Mouse (Mus musculus) gastrocnemius, postnatal 14 days (tissue): ENCODE measurements at regions not wholly inside any gene's neighbourhood (a gene's known extent, or its start where the extent isn't known, plus 50 kb on each side); places are given as distances from the start of the nearest gene placed in this dataset.
"Not testable (repeated sequence)": the region's sequence is repeated elsewhere in the genome, so short reads cannot be mapped to it uniquely, and the experiment has no call there.

Experiments
- DNase-seq: peaks from one replicate; pipeline ENCODE4 v3.0.0; 2021; ENCODE audit warnings: mixed read lengths
- intact Hi-C: fragments of 180-260 bp; cut with DNase I; formaldehyde crosslinking; loops from one replicate; pipeline ENCODE4 v1.15.1; 2025; ENCODE audit warnings: low total_unique reads

- no peak for DNase-seq
- intact Hi-C loops = no loop called here
Measured at GRCm38 (mm10) chr6:53233777-53234176, 53.3 kb upstream of the Creb5 start.

- intact Hi-C loops = no loop called here
- no peak for DNase-seq
Measured at GRCm38 (mm10) chr6:53232616-53233015, 54.5 kb upstream of the Creb5 start.

- intact Hi-C loops = no loop called here
- DNase-seq = no peak
Measured at GRCm38 (mm10) chr6:53229350-53229749, 57.7 kb upstream of the Creb5 start.

- intact Hi-C loops = no loop called here
- no peak for DNase-seq
Measured at GRCm38 (mm10) chr6:53222104-53222503, 65.0 kb upstream of the Creb5 start.

GRCm38 (mm10) chr6:53221668-53222005, 65.4 kb upstream of the Creb5 start:
- DNase-seq = no peak
- intact Hi-C loops = no loop called here

GRCm38 (mm10) chr6:53220784-53221667, 66.0 kb upstream of the Creb5 start:
- intact Hi-C loops = no loop called here
- no peak for DNase-seq

- intact Hi-C loops = loop anchor here (5.0 kb wide), 1 partner anchor 503 kb away; no protein-coding TSS in a partner anchor
- no peak for DNase-seq
Measured at GRCm38 (mm10) chr6:53218871-53219286, 68.2 kb upstream of the Creb5 start.

GRCm38 (mm10) chr6:53217234-53218015, 69.6 kb upstream of the Creb5 start:
- intact Hi-C loops = loop anchor here (5.0 kb wide), 1 partner anchor 505 kb away; no protein-coding TSS in a partner anchor
- peak; percentile 48 for DNase-seq

- intact Hi-C loops = loop anchor here (5.0 kb wide), 1 partner anchor 506 kb away; no protein-coding TSS in a partner anchor
Measured at GRCm38 (mm10) chr6:53216715-53217114, 70.4 kb upstream of the Creb5 start.

GRCm38 (mm10) chr6:53211420-53211819, 75.7 kb upstream of the Creb5 start:
- DNase-seq = no peak
- intact Hi-C loops = no loop called here

More at GRCm38 (mm10) chr6:53216715-53217114, 70.4 kb upstream of the Creb5 start:
- no peak for DNase-seq

- no peak for DNase-seq
- intact Hi-C loops = no loop called here
Measured at GRCm38 (mm10) chr6:53209398-53209797, 77.7 kb upstream of the Creb5 start.

- DNase-seq = no peak
- intact Hi-C loops = no loop called here
Measured at GRCm38 (mm10) chr6:53208474-53208873, 78.6 kb upstream of the Creb5 start.

GRCm38 (mm10) chr6:53207781-53208180, 79.3 kb upstream of the Creb5 start:
- intact Hi-C loops = no loop called here

GRCm38 (mm10) chr6:53207361-53207760, 79.7 kb upstream of the Creb5 start:
- DNase-seq = no peak
- intact Hi-C loops = no loop called here

More at GRCm38 (mm10) chr6:53207781-53208180, 79.3 kb upstream of the Creb5 start:
- DNase-seq = no peak

- intact Hi-C loops = no loop called here
- DNase-seq = peak; percentile 40
Measured at GRCm38 (mm10) chr6:53201281-53201956, 85.7 kb upstream of the Creb5 start.

GRCm38 (mm10) chr6:53199474-53199873, 87.6 kb upstream of the Creb5 start:
- intact Hi-C loops = no loop called here
- DNase-seq = no peak

- intact Hi-C loops, DNase-seq: not testable (repeated sequence)
Measured at GRCm38 (mm10) chr6:53182131-53182530, 104.9 kb upstream of the Creb5 start.

GRCm38 (mm10) chr6:53164423-53164841, 96.0 kb upstream of the Jazf1 start:
- no peak for DNase-seq
- intact Hi-C loops = no loop called here

GRCm38 (mm10) chr6:53163091-53163490, 94.7 kb upstream of the Jazf1 start:
- no peak for DNase-seq
- intact Hi-C loops = no loop called here

- intact Hi-C loops = no loop called here
Measured at GRCm38 (mm10) chr6:53161627-53162026, 93.2 kb upstream of the Jazf1 start.

More at GRCm38 (mm10) chr6:53161627-53162026, 93.2 kb upstream of the Jazf1 start:
- no peak for DNase-seq
